Mouse (Mus musculus) lung, postnatal 4 days (tissue): ENCODE measurements at regions not wholly inside any gene's neighbourhood (a gene's known extent, or its start where the extent isn't known, plus 50 kb on each side); places are given as distances from the start of the nearest gene placed in this dataset.
A peak's percentile ranks its signal among the peaks of the same experiment; 100 is the strongest.

Experiments
- DNase-seq, 2 experiments: peaks; one replicate each; pipeline ENCODE4 v3.0.0; 2021

GRCm38 (mm10) chr13:111186833-111187232 lies 68.0 kb upstream of the Actbl2 start:
- DNase-seq, result no peak

DNA sequence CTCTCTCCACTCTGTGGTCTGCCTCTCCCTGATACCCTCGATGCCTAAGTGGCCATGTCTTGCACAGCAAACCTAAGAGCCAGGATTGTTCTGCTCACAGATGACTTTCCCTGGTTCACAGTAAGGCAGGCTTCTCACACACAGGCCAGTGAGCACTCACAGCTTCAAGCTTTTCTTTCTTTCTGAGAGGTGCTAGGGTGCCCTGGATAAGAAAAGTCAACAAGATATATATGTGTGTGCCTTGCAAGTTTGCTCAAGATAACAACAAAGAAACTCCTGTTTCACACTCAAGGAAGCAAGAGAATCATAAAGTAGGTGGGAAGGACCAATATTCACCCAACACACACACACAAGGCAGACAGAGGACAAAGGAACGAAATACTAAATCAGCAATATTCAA lies 60.9 kb upstream of the Actbl2 start:
- no peak for DNase-seq

DNA sequence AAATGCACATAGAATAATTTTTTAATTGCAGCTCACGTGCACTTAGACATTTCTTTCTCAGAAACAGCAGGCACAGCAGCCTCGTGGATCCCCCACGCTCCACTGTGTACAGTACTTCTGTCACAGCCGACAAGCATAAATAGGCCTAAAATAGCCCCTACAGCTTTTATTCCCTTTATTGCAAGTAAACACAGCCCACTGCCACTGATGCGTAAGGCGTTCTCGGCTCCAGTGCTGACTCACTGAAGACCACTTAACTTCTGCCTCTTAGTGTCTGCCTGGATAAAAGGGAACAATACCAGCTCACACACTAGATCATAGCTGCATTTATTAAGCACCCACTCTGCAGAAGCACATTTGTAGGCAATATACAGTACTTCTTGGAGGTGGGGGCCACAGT lies 60.5 kb upstream of the Actbl2 start:
- no peak for DNase-seq

DNA sequence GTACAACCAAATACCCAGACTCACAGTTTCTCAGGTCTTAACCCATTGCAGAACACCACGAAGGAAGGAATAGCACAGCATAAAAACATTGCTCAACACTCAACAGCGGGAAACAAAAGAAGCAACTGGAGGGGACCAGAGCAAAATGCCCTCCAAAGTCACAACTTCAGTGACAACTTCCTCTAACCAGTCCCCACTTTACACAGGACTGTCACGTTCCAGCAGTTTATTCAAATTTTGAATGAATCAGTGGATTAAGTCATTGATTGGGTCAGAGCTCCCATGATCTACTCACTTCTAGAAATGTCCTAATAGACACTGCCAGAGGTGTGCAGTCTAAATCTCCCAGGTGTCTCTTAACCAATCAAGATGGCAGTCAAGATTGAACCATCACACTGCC lies 53.3 kb upstream of the Actbl2 start:
- DNase-seq, result no peak

DNA sequence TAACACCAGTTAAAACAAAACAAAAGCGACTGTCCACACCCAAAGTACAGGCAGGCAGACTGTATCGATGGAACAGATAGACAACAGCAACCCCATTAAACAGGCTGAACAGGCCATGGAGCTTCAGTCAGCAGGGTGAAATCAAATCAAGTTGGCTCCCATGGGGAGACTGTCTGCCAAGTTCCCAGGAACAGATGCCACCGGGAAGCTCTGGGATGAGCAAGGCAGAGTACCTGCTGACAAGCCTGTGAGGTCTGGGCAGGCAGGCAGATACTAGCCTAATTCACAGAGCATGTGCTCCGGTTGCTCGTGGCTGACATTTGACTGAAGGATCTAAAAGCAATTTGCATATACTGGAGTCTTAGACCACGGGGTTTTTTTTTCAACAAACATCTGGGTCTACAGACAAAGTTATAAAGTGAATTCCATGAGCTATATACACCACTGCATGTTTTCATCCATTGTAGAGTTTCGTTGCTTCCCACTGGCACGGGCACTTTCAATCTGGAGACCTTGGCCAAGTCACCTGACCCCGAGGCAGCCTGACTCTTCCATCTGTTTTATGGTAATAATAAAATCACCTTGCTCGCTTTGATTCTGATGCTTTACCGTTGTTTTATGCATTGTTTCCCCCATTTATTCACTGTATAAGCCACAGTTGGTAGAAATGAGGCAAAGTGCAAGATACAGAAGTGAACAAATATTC lies 50.1 kb upstream of the Actbl2 start:
- peak in 1 of 2 experiments; percentile 47 for DNase-seq
